Mouse (Mus musculus) erythroid progenitor cell, adult 5-6 weeks (primary cell): ENCODE results near the gene Sema6d. TPM values are rescaled to one million over a fixed set of nuclear protein-coding genes. Genes with fewer than 3 reads are reported as not detected.

Experiments
- ATAC-seq: replicated peaks from 2 replicates; pipeline ENCODE4 v1.8.0; 2016; ENCODE audit warnings: moderate number of reproducible peaks, mild to moderate bottlenecking, moderate TSS enrichment, inconsistent platforms; ENCODE audit not compliant: poor library complexity, low FRiP score, severe bottlenecking
- total RNA-seq, 2 experiments: library from RNA; stranded (forward) in 1 of 2; stranded (reverse) in 1 of 2; fragments of 150-400 nt in 1 of 2; fragments of 186-747, 209-891 nt in 1 of 2; gene quantifications; 2 replicates each; pipeline versions ENCODE4 v1.2.3 to v1.2.4; 2015 to 2017; ENCODE audit warnings: low replicate concordance in 2 of 2

Sema6d gene
- total RNA-seq, 2 experiments from 2014 or later: 1.3 to 5.0 TPM

GRCm38 (mm10) chr2:124607986-124608385 lies 518.2 kb downstream of the Sema6d start:
- ATAC-seq: no peak

- ATAC-seq: no peak
These were observed 518.8 kb downstream of the Sema6d start for GRCm38 (mm10) chr2:124608546-124608945.

DNA sequence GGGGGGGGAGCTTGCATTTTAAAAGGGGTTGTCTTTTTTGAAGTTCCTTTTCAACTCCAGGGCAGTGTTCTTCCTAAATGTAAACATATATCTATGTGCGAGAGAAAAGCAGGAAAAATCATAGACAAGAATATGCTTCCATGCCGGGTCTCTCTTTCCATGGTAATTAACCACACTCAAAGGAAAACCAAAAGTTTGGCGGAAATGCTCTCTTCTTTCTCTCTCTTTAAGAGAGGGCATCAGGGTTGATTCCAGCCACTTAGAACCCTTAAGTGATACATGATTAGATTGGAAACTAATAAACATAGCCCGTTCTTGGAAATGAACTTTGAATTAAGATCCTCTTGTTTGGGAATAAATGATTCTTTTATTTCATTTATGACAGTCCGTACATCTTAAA lies 519.2 kb downstream of the Sema6d start:
- ATAC-seq: no peak

- no peak for ATAC-seq
These were observed 520.2 kb downstream of the Sema6d start for GRCm38 (mm10) chr2:124609711-124610585.

DNA sequence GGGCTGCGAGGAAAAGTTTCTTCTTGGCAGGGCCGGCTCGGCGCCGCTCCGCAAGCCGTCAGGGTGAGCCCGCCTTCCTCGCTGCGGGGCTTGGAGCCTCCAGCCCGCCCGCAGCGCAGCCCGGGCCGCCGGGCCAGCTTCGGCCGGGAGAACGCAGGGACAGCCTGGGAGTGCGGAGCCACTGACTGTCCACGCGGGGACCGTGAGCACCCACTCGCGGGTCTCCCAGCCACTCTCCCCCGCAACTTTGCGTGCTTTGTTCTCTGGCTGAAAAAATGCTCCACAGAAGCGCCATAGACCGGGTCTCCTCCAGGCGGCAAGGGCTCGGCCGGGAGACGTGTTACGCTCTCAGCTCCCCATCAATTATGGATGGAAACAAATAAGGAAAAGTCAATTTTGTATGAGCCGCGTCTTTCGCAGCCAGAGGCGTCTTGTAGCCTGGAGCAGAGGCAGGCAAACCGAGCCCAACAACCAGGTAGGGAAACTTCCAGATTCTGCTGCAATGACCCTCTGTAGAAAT lies 520.9 kb downstream of the Sema6d start:
- no peak for ATAC-seq

GRCm38 (mm10) chr2:124611226-124611625 lies 521.5 kb downstream of the Sema6d start:
- no peak for ATAC-seq

DNA sequence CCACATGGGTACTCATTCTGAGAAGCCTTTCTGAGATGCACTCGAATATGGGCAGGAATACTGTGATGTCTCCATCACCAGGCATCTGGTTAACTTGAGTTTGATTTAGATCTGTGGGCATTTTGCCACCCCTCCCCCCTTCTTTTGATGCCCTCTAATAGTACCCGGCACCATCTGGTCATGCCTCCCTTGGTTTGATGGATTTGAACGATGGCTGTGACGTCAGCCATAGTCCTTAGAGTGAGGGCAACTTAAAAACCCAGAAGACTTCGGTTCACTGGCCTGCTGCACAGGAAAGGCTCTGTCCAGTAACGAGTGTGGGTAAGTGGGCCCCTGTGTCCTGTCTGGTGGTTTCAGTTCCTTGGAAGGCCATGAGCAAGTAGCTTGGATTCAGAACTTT lies 522.5 kb downstream of the Sema6d start:
- ATAC-seq: no peak

GRCm38 (mm10) chr2:124612727-124613510 lies 523.1 kb downstream of the Sema6d start:
- ATAC-seq: no peak

DNA sequence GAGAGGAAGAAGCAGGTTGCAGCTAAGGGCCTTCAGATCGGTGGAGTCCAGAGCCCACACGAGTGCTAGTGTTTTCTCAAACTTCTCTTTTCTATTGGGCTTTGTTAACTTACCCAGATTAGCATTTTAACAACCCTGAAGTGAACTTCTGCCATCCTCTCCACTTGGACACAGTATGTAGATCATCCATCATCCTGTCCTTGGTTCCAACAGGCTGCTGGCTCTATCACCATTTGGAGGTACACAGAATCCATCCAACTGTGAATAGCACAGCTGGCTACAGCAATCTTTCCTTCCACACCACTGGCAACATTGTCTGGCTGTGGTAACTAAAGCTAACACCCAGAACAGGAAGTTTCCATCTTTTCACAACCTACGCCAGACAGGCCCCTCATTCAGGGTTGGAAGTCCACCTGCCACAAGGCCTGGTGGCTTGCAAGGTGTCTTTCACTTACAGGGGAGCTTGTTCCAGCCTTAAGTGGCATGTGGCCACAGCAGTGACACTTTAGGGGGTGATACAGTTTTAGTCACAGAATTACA lies 524.0 kb downstream of the Sema6d start:
- no peak for ATAC-seq

- no peak for ATAC-seq
These were observed 527.0 kb downstream of the Sema6d start for GRCm38 (mm10) chr2:124616746-124617145.

GRCm38 (mm10) chr2:124617440-124617839 lies 527.7 kb downstream of the Sema6d start:
- ATAC-seq: no peak

DNA sequence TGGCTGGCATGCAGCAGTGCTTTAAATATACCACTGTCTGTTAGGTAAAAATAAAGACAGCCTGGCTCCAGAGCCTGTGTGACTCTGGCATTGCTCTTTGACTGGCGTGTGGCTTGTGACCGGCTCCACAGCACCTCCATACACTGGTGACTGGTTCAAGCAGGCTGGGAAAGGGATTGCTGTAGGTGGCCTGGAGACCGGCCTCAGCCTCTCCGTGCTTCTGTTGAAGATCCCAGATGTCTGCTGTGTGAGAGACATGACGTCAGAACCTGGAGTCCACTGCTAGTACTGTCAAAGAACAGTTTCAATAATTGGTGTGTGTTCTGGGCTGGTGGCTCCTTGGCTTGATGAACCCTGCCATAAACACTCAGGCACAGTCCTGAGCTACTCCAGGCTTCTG lies 528.3 kb downstream of the Sema6d start:
- ATAC-seq: no peak

GRCm38 (mm10) chr2:124618526-124619219 lies 528.9 kb downstream of the Sema6d start:
- no peak for ATAC-seq

DNA sequence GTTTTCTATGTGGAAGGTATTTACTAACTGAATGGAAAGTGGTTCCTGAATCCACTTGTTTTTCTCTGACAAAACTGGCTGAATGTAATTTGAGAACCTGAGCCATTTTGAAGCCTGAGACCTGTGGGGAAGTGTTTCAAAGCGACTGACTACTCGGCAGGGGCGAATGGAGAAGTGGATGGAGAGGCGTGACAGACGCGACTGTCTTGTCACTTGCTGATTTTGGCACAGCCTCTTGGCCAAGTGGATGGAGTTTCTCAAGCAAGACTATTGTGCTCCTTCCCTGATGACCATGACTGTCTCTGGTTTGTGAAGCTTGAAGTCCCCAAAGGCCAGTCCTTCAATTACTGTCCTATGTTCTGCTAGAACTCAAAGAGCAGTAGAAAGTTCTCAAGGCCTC lies 530.7 kb downstream of the Sema6d start:
- no peak for ATAC-seq

DNA sequence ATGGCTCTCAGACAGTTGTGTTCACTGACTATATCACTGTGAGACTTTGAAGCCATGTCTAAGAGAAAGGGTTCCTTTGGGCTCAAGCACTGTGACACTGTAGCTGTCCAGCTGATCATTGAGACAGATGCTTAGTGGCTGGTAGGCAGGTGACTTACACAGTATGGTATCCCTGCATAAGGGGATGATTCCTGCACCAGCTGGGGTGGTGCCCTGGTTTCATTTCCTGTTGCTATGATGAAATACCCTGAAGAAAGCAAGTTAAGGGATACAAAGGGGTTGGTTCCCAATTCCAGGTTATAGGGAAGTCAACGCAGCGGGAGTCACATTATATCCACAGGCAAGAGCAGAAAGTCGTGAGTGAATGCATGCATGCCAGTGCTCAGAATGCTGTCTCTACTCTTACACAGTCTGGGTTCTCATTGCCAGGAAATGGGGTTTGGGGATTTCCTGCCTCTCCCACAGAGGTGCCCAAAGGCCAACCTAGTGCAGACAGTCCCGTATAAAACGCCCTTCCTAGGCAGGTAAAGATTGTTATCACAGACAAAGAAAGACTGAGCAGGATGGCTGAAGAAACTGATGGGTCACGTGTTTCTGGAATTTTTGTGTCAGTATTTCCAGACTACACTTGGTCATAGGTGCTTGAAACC lies 532.3 kb downstream of the Sema6d start:
- ATAC-seq: no peak

DNA sequence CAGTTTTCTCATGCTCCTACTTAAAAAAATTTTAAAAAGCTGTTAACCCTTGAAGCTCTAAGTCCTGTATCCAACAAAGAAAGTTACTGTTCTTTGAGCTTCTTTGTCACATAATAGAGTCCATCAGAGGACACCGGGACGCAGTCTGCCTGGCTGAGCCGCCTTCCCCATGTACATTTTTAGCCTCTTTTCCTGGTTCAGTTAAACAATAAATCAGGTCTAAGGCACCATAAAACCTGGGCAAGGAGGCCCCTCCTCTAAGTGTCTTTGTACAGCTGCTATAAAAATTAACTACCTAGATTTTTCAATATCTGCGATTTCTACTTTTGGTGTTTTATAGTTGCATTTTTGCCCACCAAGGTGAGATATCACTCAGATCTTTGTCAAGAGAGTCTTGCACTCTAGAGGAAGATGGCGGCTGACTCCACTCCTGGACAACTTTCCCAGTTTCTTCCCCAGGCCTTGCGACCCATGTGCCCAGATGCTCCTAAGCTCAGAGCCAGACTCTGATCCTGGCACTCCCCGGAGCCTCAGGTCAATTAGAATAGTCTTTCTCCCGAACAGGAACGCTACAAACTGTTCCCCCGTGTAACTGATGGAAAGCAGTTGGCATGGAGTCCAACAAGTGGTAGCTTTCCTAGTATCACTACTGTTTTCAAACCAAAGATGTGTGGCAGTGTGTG lies 534.6 kb downstream of the Sema6d start:
- no peak for ATAC-seq

DNA sequence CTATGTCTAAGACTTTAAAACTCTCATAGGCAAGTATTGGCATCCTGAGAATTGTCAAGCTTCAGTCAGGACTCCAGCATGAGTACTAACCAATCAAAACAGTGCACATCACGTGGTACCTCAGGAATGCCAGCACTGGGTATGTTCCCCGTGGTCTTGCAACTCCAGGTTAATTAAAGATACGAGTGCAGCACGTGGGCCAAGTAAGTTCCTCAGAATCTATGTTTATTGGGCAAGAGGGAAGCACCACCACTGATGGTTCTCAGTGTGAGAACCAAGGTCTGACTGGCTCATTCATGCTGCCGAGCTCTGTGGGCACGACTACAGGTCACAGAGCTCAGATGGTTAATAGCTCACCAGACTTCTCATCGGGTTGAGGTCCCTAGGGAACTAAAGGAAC lies 536.7 kb downstream of the Sema6d start:
- no peak for ATAC-seq

- ATAC-seq: no peak
These were observed 537.9 kb downstream of the Sema6d start for GRCm38 (mm10) chr2:124627664-124628063.

DNA sequence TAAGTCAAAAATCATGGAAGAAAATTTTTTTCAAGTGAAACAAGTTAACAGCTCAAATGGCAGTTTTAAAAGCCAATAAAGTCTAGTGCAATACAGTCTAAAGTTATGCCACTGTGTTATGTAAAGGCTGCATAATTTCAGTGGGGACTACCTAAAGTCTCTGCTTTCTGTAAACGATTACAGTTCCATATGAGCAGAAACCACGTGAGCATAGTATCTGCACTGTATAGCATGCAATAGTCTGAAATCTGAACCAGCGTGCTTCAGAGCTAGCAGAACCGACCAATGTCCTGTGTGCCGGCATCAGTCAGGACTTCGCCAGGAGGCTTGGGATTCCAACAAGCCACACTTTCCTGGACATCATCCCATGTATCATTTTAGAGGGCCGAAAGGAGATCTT lies 538.9 kb downstream of the Sema6d start:
- no peak for ATAC-seq
